Mouse (Mus musculus): ENCODE measurements around the gene Eml2.

Gene Eml2

GRCm38 (mm10) chr7:19202065-19202850, 26.0 kb downstream of the Eml2 start:
- in situ Hi-C loops (cut with MboI, MseI), result no loop called here

- in situ Hi-C loops (cut with MboI, MseI), result no loop called here
Measured at GRCm38 (mm10) chr7:19208201-19208910, 32.1 kb downstream of the Eml2 start.

GRCm38 (mm10) chr7:19208944-19209472, 32.8 kb downstream of the Eml2 start:
- in situ Hi-C loops (cut with MboI, MseI), result no loop called here

- in situ Hi-C loops (cut with MboI, MseI), result no loop called here
Measured at GRCm38 (mm10) chr7:19209494-19209893, 33.3 kb downstream of the Eml2 start.

GRCm38 (mm10) chr7:19210010-19210409, 33.8 kb downstream of the Eml2 start:
- in situ Hi-C loops (cut with MboI, MseI), result no loop called here

- in situ Hi-C loops (cut with MboI, MseI), result no loop called here
Measured at GRCm38 (mm10) chr7:19211041-19211675, 34.9 kb downstream of the Eml2 start.

GRCm38 (mm10) chr7:19211996-19212755, 36.0 kb downstream of the Eml2 start, which contains the start of gene Gpr4:
Gene Gpr4 (plus strand): TSS chr7:19212538.
- in situ Hi-C loops (cut with MboI, MseI), result no loop called here

GRCm38 (mm10) chr7:19213385-19213784, 37.2 kb downstream of the Eml2 start:
- in situ Hi-C loops (cut with MboI, MseI), result no loop called here

- in situ Hi-C loops (cut with MboI, MseI), result no loop called here
Measured at GRCm38 (mm10) chr7:19214369-19214768, 38.1 kb downstream of the Eml2 start.

- in situ Hi-C loops (cut with MboI, MseI), result no loop called here
Measured at GRCm38 (mm10) chr7:19214940-19215339, 38.7 kb downstream of the Eml2 start.

GRCm38 (mm10) chr7:19217492-19217891, 41.3 kb downstream of the Eml2 start:
- in situ Hi-C loops (cut with MboI, MseI), result no loop called here

- in situ Hi-C loops (cut with MboI, MseI), result no loop called here
Measured at GRCm38 (mm10) chr7:19217944-19218343, 41.7 kb downstream of the Eml2 start.

- in situ Hi-C loops (cut with MboI, MseI), result loop anchor here (5.0 kb wide), 1 partner anchor 38 kb away; no protein-coding TSS in a partner anchor
Measured at GRCm38 (mm10) chr7:19220061-19220460, 43.8 kb downstream of the Eml2 start.

- in situ Hi-C loops (cut with MboI, MseI), result loop anchor here (5.0 kb wide), 1 partner anchor 40 kb away; no protein-coding TSS in a partner anchor
Measured at GRCm38 (mm10) chr7:19222189-19222588, 46.0 kb downstream of the Eml2 start.

- in situ Hi-C loops (cut with MboI, MseI), result loop anchor here (5.0 kb wide), 1 partner anchor 41 kb away; no protein-coding TSS in a partner anchor
Measured at GRCm38 (mm10) chr7:19222875-19223274, 46.7 kb downstream of the Eml2 start.

- in situ Hi-C loops (cut with MboI, MseI), result loop anchor here (5.0 kb wide), 1 partner anchor 43 kb away; no protein-coding TSS in a partner anchor
Measured at GRCm38 (mm10) chr7:19224933-19225332, 48.7 kb downstream of the Eml2 start.

GRCm38 (mm10) chr7:19226817-19227797, 50.9 kb downstream of the Eml2 start:
- in situ Hi-C loops (cut with MboI, MseI), result no loop called here

GRCm38 (mm10) chr7:19227883-19228792, 51.9 kb downstream of the Eml2 start, which contains the start of gene Opa3:
Gene Opa3 (plus strand): TSS chr7:19228334.
- in situ Hi-C loops (cut with MboI, MseI), result no loop called here

GRCm38 (mm10) chr7:19228793-19229148, 52.5 kb downstream of the Eml2 start:
- in situ Hi-C loops (cut with MboI, MseI), result no loop called here

All from regulatory T cell (primary cell).